Mouse (Mus musculus) liver, postnatal 0 days (tissue): ENCODE measurements around the gene Vwa2. TPM values are rescaled to one million over a fixed set of nuclear protein-coding genes. Genes with fewer than 3 reads are reported as not detected.

Source experiments
- ATAC-seq: fragments of 200-750 bp; cut with Nextera tagmentation; 2 replicates; pipeline ENCODE4 v1.8.0; 2017; ENCODE audit warnings: mild to moderate bottlenecking, moderate library complexity
- DNase-seq: peaks from one replicate; pipeline ENCODE4 v3.0.0-alpha.2; 2016
- H3K27ac ChIP-seq: fragments of 300-500 bp; sonication (generic); 2 replicates; pipeline ENCODE4 v1.5.1; 2014; ENCODE audit warnings: antibody characterized with exemption, moderate library complexity, mild to moderate bottlenecking, low read depth
- H3K27me3 ChIP-seq: fragments of 300-500 bp; sonication (generic); 2 replicates; pipeline ENCODE4 v1.6.1; 2014; ENCODE audit warnings: low read length, control low read depth, mixed read lengths; ENCODE audit not compliant: insufficient read depth
- H3K36me3 ChIP-seq: fragments of 300-500 bp; sonication (generic); replicated peaks from 2 replicates; pipeline ENCODE4 v1.6.1; 2014; ENCODE audit warnings: mild to moderate bottlenecking, control low read depth, low read length, moderate library complexity, mixed read lengths; ENCODE audit not compliant: insufficient read depth
- H3K4me1 ChIP-seq: fragments of 300-500 bp; sonication (generic); 2 replicates; pipeline ENCODE4 v1.6.1; 2014; ENCODE audit warnings: antibody characterized with exemption, mild to moderate bottlenecking, control low read depth; ENCODE audit not compliant: insufficient read depth
- H3K4me2 ChIP-seq: fragments of 300-500 bp; sonication (generic); 2 replicates; pipeline ENCODE4 v1.6.1; 2014; ENCODE audit warnings: low read depth, mild to moderate bottlenecking, low read length, moderate library complexity, mixed read lengths
- H3K4me3 ChIP-seq: fragments of 300-500 bp; sonication (generic); 2 replicates; pipeline ENCODE4 v1.5.1; 2014; ENCODE audit warnings: low read depth, low read length
- H3K9ac ChIP-seq: fragments of 300-500 bp; sonication (generic); replicated peaks from 2 replicates; pipeline ENCODE4 v1.6.1; 2014; ENCODE audit warnings: mild to moderate bottlenecking, moderate library complexity
- H3K9me3 ChIP-seq: fragments of 300-500 bp; sonication (generic); 2 replicates; pipeline ENCODE4 v1.6.1; 2016; ENCODE audit warnings: mild to moderate bottlenecking, control low read depth, low read length, mixed read lengths
- CTCF ChIP-seq: sonication (generic); IDR thresholded peaks from 2 replicates; pipeline ENCODE4 v1.5.1; 2016; ENCODE audit warnings: antibody characterized with exemption, low read depth
- EP300 ChIP-seq: IDR thresholded peaks from 2 replicates; pipeline ENCODE4 v1.6.1; 2016; ENCODE audit warnings: antibody characterized with exemption, low read depth, mild to moderate bottlenecking
- WGBS: fragments of 180-500 bp; shearing (Covaris S2); extraction: QIAGEN DNeasy Blood & Tissue Kit; methylation state at CpG from one replicate; pipeline ENCODE4 v1.1.7; 2014; ENCODE audit not compliant: insufficient replicate concordance; 5-methylcytosine and 5-hydroxymethylcytosine counted together
- polyA plus RNA-seq: library from polyadenylated mRNA; unstranded; fragments of >200 nt; fragmentation: Nextera tagmentation; extraction: Ambion mirVana; gene quantifications from 2 replicates; pipeline ENCODE4 v1.2.1, GENCODE M21; 2015

The Vwa2 gene
- not detected in 2 replicates for polyA plus RNA-seq

DNA sequence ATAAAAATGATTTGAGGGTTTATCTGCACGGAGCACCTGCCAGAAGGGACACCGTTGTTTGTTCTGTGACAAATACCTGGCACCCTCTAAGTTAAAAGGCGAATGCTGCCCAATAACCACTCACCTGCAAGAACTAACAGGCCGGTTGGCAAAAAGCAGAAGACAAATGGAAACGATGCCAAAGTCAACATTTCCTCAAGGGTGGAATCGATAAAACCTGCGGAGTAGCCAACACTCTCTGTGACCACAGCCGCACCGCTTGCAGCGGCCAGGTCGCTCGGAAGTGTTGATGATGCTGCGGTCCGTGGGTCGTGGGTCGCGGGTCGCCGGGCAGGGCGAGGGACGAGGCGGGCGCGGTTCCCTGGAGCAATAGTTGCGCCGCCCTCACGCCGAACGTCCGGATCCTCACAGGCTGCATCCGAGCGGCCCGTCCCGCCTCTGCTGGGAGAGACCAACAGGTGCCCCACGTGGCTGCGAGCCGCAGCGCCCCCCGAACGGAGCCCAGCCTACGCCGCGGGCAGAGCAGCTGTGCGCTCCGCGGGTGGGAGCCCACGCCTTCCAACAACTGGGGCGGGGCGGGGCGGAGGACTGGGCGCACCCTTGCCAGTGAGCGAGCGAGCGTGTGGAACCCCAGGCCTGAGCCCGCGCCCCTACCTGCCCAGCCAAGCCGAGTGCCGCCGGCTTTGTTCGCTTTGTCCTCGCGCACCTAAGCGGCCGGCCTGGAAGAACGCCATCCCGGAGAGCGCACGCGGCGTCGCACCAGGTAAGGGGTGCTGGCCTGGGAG, at the start of gene Vwa2:
Gene Vwa2, plus strand, starts transcription at position 434 of the 785 bp plus-strand sequence.
- H3K27me3 ChIP-seq: peaks cover 94% of the 10 kb centered on the region
- H3K4me3 ChIP-seq: peak within 1 kb of the TSS; percentile 23
- H3K9me3 ChIP-seq: no peaks in the 10 kb centered on the region
- H3K4me1 ChIP-seq: peaks cover 7% of the 10 kb centered on the region
- H3K36me3 ChIP-seq: no peaks in the 10 kb centered on the region
- peak; percentile 55 for DNase-seq
- no peak within 1 kb of the TSS for H3K9ac ChIP-seq
- 4% methylated on average over 65 of the region's 71 CpGs for WGBS
- ATAC-seq: peak; percentile 85
- peak within 1 kb of the TSS; percentile 58 for H3K4me2 ChIP-seq
- TF ChIP-seq CTCF (no peak), EP300 (no peak)
- H3K27ac ChIP-seq: no peak within 1 kb of the TSS

DNA sequence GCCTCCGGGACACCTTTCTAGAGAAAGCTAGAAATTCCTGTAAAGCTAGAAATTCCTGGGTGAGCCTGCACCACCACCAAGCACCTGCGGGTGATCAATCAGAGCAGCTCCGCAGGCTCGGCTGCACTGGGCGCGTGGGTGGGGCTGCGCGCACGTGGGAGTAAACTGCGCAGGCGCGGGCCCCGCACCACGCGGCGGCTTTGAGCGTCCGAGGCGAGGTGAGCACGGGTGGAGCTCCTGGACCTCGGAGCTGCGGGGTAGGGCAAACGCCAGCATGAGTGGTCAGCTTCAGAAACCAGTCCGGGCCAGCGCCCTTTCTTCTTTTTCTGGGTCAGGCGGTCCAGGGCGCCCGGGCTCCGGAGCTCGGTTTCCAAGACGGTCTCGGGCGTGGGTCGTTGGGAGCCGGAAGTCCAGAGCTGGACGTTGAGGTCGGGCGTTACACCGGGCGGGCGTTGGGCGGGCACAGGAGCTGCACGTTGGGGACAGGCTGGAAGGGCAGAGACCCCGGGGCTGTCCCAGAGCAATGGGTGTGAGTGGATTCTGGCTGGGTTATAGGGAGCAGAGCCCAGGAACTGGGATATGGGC, 47.9 kb upstream of the Vwa2 start, which contains the start of gene Tdrd1:
Gene Tdrd1, plus strand, starts transcription at position 163 of the 585 bp plus-strand sequence.
- Histone ChIP-seq H3K9ac (no peak within 1 kb of the TSS), H3K9me3 (no peaks in the 10 kb centered on the region), H3K4me3 (no peak within 1 kb of the TSS), H3K4me1 (peaks cover 7% of the 10 kb centered on the region), H3K4me2 (no peak within 1 kb of the TSS), H3K27ac (no peak within 1 kb of the TSS), H3K27me3 (peaks cover 6% of the 10 kb centered on the region; the same call in 1 of the 2 replicates), H3K36me3 (no peaks in the 10 kb centered on the region)
- TF ChIP-seq CTCF (no peak), EP300 (no peak)
- WGBS: 57% methylated on average over 44 of the region's 44 CpGs
- DNase-seq: no peak
- no peak for ATAC-seq

DNA sequence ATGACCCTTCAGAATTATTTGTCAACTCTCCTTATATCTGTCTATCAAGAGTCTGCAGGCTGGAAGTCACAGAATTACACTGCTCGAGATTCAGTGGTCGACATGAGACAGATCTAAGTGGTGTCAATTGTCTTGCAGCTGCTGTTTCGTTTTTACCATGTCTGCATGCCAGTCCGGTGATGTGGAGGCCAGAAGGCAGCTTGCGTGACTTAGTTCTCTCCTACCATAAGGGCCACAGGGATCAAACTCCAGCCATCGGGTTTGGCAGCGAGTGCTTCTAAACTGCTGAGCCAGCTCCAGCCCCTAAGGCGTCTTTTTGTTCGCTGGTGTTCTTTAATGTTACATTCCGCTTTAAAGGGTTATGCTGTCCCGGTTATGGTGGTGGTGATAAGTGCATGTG, 45.7 kb upstream of the Vwa2 start:
- no peak overlapping the region for H3K4me3 ChIP-seq
- no peak for ATAC-seq
- H3K9ac ChIP-seq: no peak overlapping the region
- no peak for DNase-seq
- H3K36me3 ChIP-seq: no peaks in the 10 kb centered on the region
- H3K4me1 ChIP-seq: no peaks in the 10 kb centered on the region
- H3K9me3 ChIP-seq: no peaks in the 10 kb centered on the region
- no peak overlapping the region for H3K4me2 ChIP-seq
- H3K27me3 ChIP-seq: peaks cover 6% of the 10 kb centered on the region; the same call in 1 of the 2 replicates
- WGBS: 81% methylated on average over 11 of the region's 11 CpGs
- H3K27ac ChIP-seq: no peak overlapping the region
- TF ChIP-seq CTCF (no peak), EP300 (no peak)

DNA sequence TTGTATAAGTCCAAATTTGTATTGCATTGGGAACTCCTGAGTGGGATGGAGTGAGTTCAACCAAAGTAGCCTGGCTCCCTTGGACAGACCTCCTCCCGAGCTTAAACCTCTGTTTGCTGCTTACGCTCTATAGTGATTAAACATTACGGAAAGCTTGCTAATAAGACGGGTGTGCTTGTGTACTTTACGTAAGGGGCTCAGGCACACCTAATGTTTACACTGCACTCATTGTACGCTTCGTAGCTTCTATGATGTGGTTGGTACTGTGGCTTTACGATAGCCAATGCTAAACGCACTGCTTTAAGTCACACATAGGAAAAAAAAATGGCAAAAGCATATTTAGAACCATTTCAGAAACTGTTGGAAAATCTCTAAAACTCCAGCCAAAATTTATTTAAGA, 44.8 kb upstream of the Vwa2 start:
- Histone ChIP-seq H3K27me3 (peaks cover 6% of the 10 kb centered on the region; the same call in 1 of the 2 replicates), H3K9ac (no peak overlapping the region), H3K4me1 (no peaks in the 10 kb centered on the region), H3K27ac (no peak overlapping the region), H3K4me2 (no peak overlapping the region), H3K9me3 (no peaks in the 10 kb centered on the region), H3K4me3 (no peak overlapping the region), H3K36me3 (no peaks in the 10 kb centered on the region)
- TF ChIP-seq CTCF: no peak
- TF ChIP-seq EP300: no peak
- DNase-seq (no peak), ATAC-seq (no peak)
- 68% methylated on average over 9 of the region's 9 CpGs for WGBS

DNA sequence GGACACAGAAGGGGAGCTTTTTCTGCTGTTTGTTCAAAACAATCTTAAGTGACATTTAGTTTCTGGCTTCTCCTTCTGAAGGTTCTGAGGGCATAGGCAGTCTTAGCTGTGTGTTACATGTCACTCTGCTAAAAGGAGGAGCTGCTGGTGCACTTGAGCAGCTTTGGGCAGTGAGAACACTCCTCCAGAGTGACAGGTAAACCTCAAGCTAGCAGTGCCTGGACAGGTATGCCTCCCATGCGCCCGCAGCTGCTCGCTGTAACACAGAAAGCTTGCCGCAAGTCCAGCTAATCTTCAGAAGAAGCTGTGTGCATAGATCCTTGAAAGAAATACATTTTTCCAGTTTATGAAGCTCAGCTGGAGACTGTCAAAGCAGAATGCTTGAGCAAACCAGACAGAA, 43.9 kb upstream of the Vwa2 start:
- no peak for ATAC-seq

DNA sequence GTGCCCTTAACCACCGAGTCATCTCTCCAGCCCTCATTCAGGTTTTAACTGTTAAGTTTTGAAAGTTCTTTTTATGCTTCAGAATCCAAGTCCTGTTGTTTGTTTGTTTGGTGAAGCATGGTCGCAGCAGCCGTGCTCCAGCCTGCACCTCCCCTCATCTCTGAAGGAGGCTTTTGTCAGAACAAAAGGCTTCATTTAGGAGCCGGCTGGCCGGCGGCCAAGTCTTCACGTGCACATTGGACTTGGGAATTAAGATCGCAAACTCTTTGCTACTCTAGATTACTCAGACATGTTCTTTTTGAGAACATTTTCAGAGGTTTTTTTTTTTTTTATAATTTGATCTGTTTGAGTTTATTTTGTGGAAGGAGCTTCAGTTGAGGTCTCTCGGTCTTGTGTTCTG, 38.7 kb upstream of the Vwa2 start:
- ATAC-seq: no peak

More for the DNA sequence above, 43.9 kb upstream of the Vwa2 start:
- Histone ChIP-seq H3K4me2 (no peak overlapping the region), H3K27me3 (peaks cover 6% of the 10 kb centered on the region; the same call in 1 of the 2 replicates), H3K9ac (no peak overlapping the region), H3K27ac (no peak overlapping the region), H3K4me1 (no peaks in the 10 kb centered on the region), H3K36me3 (no peaks in the 10 kb centered on the region), H3K4me3 (no peak overlapping the region), H3K9me3 (no peaks in the 10 kb centered on the region)
- TF ChIP-seq EP300: no peak
- no peak for TF ChIP-seq CTCF
- DNase-seq: no peak
- WGBS: 89% methylated on average over 4 of the region's 4 CpGs

More for the DNA sequence above, 38.7 kb upstream of the Vwa2 start:
- H3K9me3 ChIP-seq: no peaks in the 10 kb centered on the region
- H3K27ac ChIP-seq: no peak overlapping the region
- H3K4me1 ChIP-seq: no peaks in the 10 kb centered on the region
- TF ChIP-seq CTCF: no peak
- no peak for TF ChIP-seq EP300
- H3K9ac ChIP-seq: no peak overlapping the region
- 79% methylated on average over 9 of the region's 9 CpGs for WGBS
- H3K4me3 ChIP-seq: no peak overlapping the region
- no peaks in the 10 kb centered on the region; the same call in 1 of the 2 replicates for H3K27me3 ChIP-seq
- no peak overlapping the region for H3K4me2 ChIP-seq
- DNase-seq: no peak
- no peaks in the 10 kb centered on the region for H3K36me3 ChIP-seq
